Mouse (Mus musculus): ENCODE results near the gene Cox17. TPM values are rescaled to one million over a fixed set of nuclear protein-coding genes. Genes with fewer than 3 reads are reported as not detected.
"Not testable (repeated sequence)": the region's sequence is repeated elsewhere in the genome, so short reads cannot be mapped to it uniquely, and the experiment has no call there.

Gene Cox17
- polyA plus RNA-seq, 1 experiment from 2014 or later, result 350 TPM

DNA sequence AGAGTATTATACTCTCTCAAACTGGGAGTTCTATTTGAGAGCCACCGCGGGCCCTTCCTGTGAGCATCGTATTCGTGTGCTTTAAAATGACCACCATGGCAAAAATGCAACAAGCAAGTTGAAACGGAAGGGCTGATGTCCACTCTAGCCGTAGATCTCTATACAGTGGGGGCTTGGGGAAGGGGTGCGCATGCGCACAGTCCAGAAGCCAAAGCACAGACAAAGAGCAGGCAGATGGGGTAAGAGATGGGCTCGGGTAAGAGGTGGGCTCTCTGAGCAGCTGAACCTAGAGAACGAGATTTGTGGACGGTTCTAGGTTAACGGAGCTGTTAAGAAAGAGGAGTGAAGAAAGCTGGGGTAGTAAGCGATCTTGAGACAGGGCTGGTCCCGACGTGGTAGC lies 22.5 kb upstream of the Cox17 start:
- no peak overlapping the region for H3K9ac ChIP-seq
- 90% methylated on average over 15 of the region's 15 CpGs for WGBS
- no peaks in the 10 kb centered on the region for H3K9me3 ChIP-seq (replicated peaks)
- ATAC-seq (replicated peaks; ENCODE audit: insufficient number of reproducible peaks, insufficient read depth, low FRiP score, low read depth), result no peak
- 0 out of 2 replicates have a peak, but pooled peaks cover 2% of the 10 kb centered on the region for H3K4me1 ChIP-seq (replicated peaks)
- no peaks in the 10 kb centered on the region for H3K36me3 ChIP-seq
- no peak overlapping the region for H3K27ac ChIP-seq
- no peak overlapping the region for H3K4me2 ChIP-seq
- H3K4me3 ChIP-seq, result no peak overlapping the region
- H3K27me3 ChIP-seq, result no peaks in the 10 kb centered on the region

DNA sequence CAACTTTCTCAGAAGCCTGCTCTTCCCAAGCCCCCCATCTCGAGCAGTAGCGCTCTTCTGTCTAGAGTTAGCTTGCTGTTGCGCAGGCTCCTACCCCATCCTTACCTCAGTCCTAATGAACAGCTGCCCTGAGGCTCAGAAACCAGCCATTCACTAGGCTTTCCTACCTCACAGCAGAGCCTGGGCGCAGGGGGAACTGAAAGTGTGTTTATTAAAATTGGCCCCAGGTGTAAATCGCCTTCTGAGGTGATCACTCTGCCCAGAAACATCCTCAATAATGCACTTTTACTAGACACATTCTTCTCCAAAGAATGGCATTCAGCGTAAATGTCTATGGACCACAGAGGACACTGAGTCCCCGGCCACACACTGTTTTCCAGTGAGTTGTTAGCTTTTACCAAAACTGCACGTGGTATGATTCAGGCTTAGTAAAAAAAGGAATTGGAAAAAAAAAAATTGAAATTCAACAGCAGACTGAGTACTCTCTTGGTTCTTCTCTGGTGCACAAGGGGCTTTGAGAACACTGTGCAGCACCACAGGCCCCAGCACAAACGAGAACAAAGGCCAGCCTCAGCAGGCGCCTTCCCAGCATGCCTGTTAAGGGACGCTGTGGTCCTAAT lies 19.9 kb upstream of the Cox17 start:
- no peak overlapping the region for H3K9ac ChIP-seq
- WGBS, result 82% methylated on average over 11 of the region's 11 CpGs
- no peak for ATAC-seq (replicated peaks; ENCODE audit: insufficient number of reproducible peaks, insufficient read depth, low FRiP score, low read depth)
- no peaks in the 10 kb centered on the region for H3K4me1 ChIP-seq (replicated peaks)
- H3K36me3 ChIP-seq, result no peaks in the 10 kb centered on the region
- H3K27me3 ChIP-seq, result no peaks in the 10 kb centered on the region
- H3K4me2 ChIP-seq, result no peak overlapping the region
- no peak overlapping the region for H3K27ac ChIP-seq
- H3K9me3 ChIP-seq (replicated peaks), result no peaks in the 10 kb centered on the region
- H3K4me3 ChIP-seq, result no peak overlapping the region

DNA sequence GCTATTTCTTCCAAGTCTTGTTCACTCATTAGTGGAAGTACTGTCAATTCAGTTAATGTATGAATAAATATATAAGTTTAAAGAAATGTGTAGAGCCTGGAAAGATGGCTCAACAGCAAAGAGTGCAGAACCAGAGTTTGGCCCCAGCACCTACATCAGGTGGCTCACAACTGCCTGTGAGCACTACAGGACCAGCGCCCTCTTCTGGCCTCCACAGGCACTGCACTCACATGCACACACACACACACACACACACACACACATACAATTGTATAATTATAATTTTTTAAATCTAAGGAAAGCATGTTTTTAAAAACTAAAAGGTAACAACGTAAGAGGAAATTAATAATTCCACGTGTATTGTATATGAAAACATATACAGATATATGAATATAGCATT lies 17.5 kb upstream of the Cox17 start:
- ATAC-seq (replicated peaks; ENCODE audit: insufficient number of reproducible peaks, insufficient read depth, low FRiP score, low read depth), result no peak
- Histone ChIP-seq H3K4me1 (replicated peaks) (no peaks in the 10 kb centered on the region), H3K36me3 (no peaks in the 10 kb centered on the region), H3K4me3 (no peak overlapping the region), H3K27ac (no peak overlapping the region), H3K27me3 (no peaks in the 10 kb centered on the region), H3K4me2 (no peak overlapping the region), H3K9ac (no peak overlapping the region), H3K9me3 (replicated peaks) (no peaks in the 10 kb centered on the region)
- WGBS, result 83% methylated on average over 3 of the region's 3 CpGs

DNA sequence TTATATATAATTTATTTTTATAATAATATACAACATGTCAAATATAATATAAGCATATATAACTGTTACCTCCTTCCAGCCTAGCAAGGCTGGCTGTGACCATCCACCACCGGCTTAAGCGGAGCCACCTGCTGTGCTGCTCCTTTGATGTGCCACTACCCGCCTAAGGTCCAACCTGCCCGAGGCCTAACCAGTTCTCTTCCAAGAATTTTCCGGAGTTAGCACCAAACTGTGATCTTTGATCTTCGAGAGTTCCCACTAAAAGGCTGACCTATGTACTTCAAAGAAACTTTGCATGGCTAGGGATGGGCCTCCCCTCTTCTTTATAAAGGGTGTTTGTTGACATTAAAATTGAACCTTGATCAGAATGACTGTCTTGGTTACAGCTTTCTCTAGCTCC lies 12.4 kb upstream of the Cox17 start:
- H3K36me3 ChIP-seq, result no peaks in the 10 kb centered on the region
- no peak overlapping the region for H3K4me3 ChIP-seq
- no peaks in the 10 kb centered on the region for H3K4me1 ChIP-seq (replicated peaks)
- H3K27me3 ChIP-seq, result no peaks in the 10 kb centered on the region
- H3K9me3 ChIP-seq (replicated peaks), result no peaks in the 10 kb centered on the region
- no peak overlapping the region for H3K9ac ChIP-seq
- WGBS, result 46% methylated on average over 6 of the region's 6 CpGs
- no peak for ATAC-seq (replicated peaks; ENCODE audit: insufficient number of reproducible peaks, insufficient read depth, low FRiP score, low read depth)
- no peak overlapping the region for H3K4me2 ChIP-seq
- H3K27ac ChIP-seq, result no peak overlapping the region

DNA sequence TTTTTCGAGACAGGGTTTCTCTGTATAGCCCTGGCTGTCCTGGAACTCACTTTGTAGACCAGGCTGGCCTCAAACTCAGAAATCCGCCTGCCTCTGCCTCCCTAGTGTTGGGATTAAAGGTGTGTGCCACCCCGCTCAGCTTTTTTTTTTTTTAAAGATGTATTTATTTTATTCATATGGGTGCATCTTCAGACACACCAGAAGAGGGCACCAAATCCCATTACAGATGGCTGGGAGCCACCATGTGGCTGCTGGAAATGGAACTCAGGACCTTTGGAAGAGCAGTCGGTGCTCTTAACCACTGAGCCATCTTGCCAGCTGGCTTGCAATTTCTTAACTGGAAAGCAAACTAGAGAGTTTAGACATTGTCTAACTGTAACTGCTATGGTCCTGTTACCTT lies 8.7 kb upstream of the Cox17 start:
- not testable (repeated sequence) for H3K36me3 ChIP-seq; H3K4me2 ChIP-seq; H3K9ac ChIP-seq; ATAC-seq (replicated peaks; ENCODE audit: insufficient number of reproducible peaks, insufficient read depth, low FRiP score, low read depth); H3K27me3 ChIP-seq; H3K27ac ChIP-seq; H3K9me3 ChIP-seq (replicated peaks); H3K4me3 ChIP-seq
- WGBS, result 82% methylated on average over 4 of the region's 4 CpGs
- H3K4me1 ChIP-seq (replicated peaks), result peaks cover 12% of the 10 kb centered on the region

DNA sequence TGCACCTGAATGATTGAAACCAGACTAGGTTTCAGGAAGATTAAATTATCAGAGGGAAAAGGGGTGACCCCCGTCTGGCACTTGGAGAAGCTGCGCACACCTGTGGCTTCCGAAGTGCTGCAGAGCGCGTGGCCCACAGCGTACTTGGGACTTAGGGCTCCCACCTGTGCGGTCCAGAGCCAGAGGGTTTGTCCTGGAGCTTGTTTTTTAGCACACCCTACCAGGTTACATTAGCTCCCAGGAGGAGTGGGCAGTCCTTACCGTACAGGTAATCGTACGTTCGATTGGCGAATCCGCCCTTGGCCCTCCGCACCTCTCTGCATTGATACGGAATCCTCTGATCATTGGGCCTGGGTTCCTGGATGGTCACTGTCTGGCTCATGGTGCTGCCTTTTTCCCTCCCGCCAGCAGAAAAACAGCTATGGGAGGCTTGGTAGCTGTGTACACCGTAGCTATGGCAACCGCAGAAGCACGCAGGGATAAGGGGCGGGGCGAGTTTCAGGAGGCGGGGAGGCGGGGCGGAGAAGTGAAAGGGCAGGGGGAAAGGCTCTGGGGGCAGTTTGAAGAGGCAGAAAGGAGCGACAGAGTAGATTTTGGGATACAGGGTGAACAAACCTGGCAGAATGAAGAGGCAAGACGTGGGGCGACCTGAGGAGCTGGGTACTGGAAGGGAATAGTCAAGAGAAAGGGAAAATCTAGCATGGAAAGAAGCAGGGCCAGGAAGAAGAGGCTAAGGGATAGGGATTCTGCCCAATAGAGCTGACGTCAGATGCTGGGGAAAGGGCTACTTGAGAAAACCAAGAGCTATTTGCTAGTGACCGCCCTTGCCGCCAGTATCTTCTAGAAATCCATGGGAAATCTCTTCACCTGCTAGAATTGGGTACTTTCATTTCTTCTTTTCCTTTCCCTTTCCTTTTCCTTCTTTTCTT lies 5.1 kb upstream of the Cox17 start, which contains the start of gene Maats1:
Gene Maats1, minus strand, starts transcription at position 748 of the 929 bp plus-strand sequence.
- H3K4me3 ChIP-seq, result peak within 1 kb of the TSS; percentile 41
- peak within 1 kb of the TSS; percentile 74 for H3K4me2 ChIP-seq
- WGBS, result 15% methylated on average over 30 of the region's 30 CpGs
- no peaks in the 10 kb centered on the region for H3K36me3 ChIP-seq
- H3K27me3 ChIP-seq, result no peaks in the 10 kb centered on the region
- H3K27ac ChIP-seq, result 0 out of 2 replicates have a peak within 1 kb of the TSS, but pooled peaks have one; percentile 4
- peaks cover 21% of the 10 kb centered on the region for H3K4me1 ChIP-seq (replicated peaks)
- H3K9ac ChIP-seq, result peak within 1 kb of the TSS; percentile 54
- H3K9me3 ChIP-seq (replicated peaks), result no peaks in the 10 kb centered on the region
- ATAC-seq (replicated peaks; ENCODE audit: insufficient number of reproducible peaks, insufficient read depth, low FRiP score, low read depth), result peak; percentile 74; the same call in 1 of the 2 replicates

DNA sequence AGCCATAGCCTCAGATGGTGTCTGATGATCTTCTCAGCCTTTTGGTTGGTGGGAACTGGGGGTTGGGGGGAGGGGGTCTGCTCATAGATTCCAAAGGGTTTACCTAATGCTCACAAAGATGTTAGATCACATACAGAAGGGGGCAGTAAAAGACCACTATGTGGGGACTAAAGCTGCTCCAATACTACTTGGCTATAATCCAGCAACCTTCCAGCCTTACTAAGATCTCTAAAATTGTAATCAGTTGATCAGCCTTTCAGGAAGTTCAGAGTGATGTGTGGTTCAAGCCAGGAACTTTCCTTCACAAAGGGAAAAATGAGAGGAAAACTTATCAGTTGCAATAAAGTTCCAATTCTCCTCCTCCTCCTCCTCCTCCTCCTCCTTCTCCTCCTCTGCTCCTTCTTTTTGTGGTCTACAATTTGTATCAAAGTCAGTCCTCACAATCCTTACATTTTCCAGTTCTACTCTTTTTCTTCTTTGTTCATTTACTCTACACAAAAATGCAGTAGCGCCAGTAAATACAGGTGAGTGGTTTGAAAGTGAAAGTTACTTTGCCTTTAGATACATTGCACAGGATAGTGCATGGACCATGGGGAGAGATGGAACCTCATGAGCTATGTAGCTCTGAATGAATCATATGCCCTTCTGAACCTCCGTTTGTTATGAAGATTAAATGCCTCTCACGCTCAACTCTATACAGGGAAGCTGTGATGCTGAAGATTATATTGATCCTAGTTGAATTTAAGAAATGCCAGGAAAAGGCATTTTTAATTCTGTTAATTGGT lies 1.7 kb upstream of the Cox17 start:
- Histone ChIP-seq H3K27ac (no peak overlapping the region), H3K27me3 (no peaks in the 10 kb centered on the region), H3K9me3 (replicated peaks) (no peaks in the 10 kb centered on the region), H3K36me3 (peaks cover 5% of the 10 kb centered on the region; the same call in 1 of the 2 replicates), H3K4me1 (replicated peaks) (peaks cover 40% of the 10 kb centered on the region), H3K4me2 (no peak overlapping the region), H3K9ac (no peak overlapping the region), H3K4me3 (no peak overlapping the region)
- 59% methylated on average over 3 of the region's 3 CpGs for WGBS
- 0 out of 2 replicates have a peak, but pooled peaks have one; percentile 34 for ATAC-seq (replicated peaks; ENCODE audit: insufficient number of reproducible peaks, insufficient read depth, low FRiP score, low read depth)

DNA sequence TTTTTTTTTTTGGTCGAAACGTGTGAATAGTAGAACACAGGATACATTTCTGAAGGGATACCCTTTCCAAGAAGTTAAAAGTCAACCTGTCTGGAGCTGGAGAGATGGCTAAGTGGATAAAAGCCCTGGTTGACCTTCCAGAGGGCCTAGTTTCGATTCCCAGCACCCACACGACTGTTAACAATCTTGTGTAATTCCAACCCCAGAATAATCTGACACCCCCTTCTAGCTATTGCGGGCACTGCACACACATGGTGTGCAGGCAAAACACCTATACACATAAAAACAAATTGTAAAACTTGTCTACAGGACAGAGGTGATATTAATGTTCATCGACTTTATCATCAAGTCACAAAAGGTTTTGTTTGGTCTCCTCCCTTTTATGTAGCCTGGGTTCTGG lies 797 bp downstream of the Cox17 start:
- H3K4me3 ChIP-seq, result peak overlapping the region; percentile 85
- no peaks in the 10 kb centered on the region for H3K27me3 ChIP-seq
- no peak for ATAC-seq (replicated peaks; ENCODE audit: insufficient number of reproducible peaks, insufficient read depth, low FRiP score, low read depth)
- WGBS, result 55% methylated on average over 6 of the region's 6 CpGs
- peak overlapping the region; percentile 91; the same call in 1 of the 2 replicates for H3K9ac ChIP-seq
- H3K4me1 ChIP-seq (replicated peaks), result peaks cover 45% of the 10 kb centered on the region
- H3K4me2 ChIP-seq, result peak overlapping the region; percentile 63
- H3K27ac ChIP-seq, result no peak overlapping the region; the same call in 1 of the 2 replicates
- no peaks in the 10 kb centered on the region for H3K9me3 ChIP-seq (replicated peaks)
- H3K36me3 ChIP-seq, result peaks cover 5% of the 10 kb centered on the region

DNA sequence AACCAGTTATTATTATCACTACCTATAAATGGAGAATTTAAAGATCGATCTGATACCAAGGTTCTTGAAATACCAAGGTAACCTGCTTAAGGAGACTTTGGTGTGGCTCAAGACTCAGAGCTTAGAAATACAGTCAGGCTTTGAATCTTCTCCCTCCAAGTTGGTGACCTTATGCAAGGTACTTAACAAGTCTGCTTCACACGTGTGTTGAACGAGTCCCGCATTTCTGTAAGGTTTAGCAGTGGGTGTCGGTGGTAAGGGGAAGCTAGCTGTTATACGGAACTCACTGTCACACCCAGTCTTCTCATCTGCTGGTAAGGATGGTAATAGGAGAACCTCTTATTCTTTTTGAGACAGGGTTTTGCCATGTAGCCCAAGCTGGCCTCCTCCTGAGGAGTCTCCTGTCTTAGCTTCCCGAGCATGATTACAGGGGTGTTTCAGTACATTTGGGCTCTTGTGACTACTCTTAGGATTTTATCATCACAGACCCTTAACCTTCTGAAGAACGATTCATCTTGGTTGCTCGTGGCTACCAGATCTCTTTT lies 1.5 kb downstream of the Cox17 start:
- WGBS, result 68% methylated on average over 9 of the region's 9 CpGs
- peaks cover 45% of the 10 kb centered on the region for H3K4me1 ChIP-seq (replicated peaks)
- no peak overlapping the region for H3K9ac ChIP-seq

DNA sequence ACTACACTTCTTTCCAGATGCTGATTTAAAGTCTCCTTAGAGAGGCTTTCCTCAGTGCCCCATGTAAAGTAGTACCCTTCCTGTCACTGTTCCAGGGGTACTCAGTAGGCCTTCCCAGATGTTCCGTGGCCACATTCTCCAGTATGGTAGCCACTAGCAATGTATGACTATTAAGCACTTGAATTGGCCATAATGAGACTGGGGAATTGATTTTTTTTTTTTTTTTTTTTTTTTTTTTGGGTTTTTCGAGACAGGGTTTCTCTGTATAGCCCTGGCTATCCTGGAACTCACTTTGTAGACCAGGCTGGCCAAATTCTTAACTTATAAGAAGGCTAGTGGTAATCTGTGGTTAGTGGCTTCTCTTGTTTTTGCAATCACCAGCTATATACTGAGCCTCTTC lies 3.1 kb downstream of the Cox17 start:
- Histone ChIP-seq H3K4me2 (no peak overlapping the region), H3K9me3 (replicated peaks) (no peaks in the 10 kb centered on the region), H3K27me3 (no peaks in the 10 kb centered on the region), H3K9ac (no peak overlapping the region), H3K4me1 (replicated peaks) (peaks cover 53% of the 10 kb centered on the region), H3K4me3 (no peak overlapping the region), H3K27ac (peak overlapping the region; percentile 74), H3K36me3 (peaks cover 5% of the 10 kb centered on the region)
- WGBS, result 85% methylated on average over 2 of the region's 2 CpGs
- no peak for ATAC-seq (replicated peaks; ENCODE audit: insufficient number of reproducible peaks, insufficient read depth, low FRiP score, low read depth)

More for the DNA sequence above, 1.5 kb downstream of the Cox17 start:
- no peak for ATAC-seq (replicated peaks; ENCODE audit: insufficient number of reproducible peaks, insufficient read depth, low FRiP score, low read depth)
- Histone ChIP-seq H3K36me3 (peaks cover 5% of the 10 kb centered on the region), H3K27ac (no peak overlapping the region), H3K4me2 (peak overlapping the region; percentile 63; the same call in 1 of the 2 replicates), H3K9me3 (replicated peaks) (no peaks in the 10 kb centered on the region), H3K4me3 (no peak overlapping the region), H3K27me3 (no peaks in the 10 kb centered on the region)

Data from heart, embryonic 15.5 days (tissue).